Mouse (Mus musculus): ENCODE measurements around the gene Fam83e. TPM values are rescaled to one million over a fixed set of nuclear protein-coding genes. Genes with fewer than 3 reads are reported as not detected.
A peak's percentile ranks its signal among the peaks of the same experiment; 100 is the strongest.

The Fam83e gene
- polyA plus RNA-seq, 1 experiment, result 0.31 TPM

DNA sequence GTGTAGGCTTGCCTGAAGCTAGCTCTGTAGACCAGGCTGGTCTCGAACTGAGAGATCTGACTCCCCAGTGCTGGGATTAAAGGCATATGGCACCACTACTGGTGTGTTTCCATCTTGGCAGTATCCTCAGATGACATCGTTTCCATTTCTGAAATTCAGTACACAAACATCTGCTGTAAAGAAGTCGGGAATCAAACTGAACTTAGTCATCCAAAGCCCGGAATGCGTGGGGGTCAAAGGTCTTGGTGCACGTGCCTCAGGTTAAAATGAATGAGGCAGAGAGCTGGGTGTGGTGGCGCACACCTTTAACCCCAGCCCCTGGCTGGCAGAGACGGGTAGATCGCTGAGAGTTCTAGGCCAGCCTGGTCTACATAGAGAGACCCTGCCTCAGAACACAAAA is 29.1 kb downstream of the Fam83e start:
- H3K27me3 ChIP-seq (ENCODE audit: control insufficient read depth, insufficient read depth, low read length), result no peaks in the 10 kb centered on the region
- H3K4me1 ChIP-seq (ENCODE audit: control insufficient read depth, insufficient read depth, low read length), result no peaks in the 10 kb centered on the region
- no peak for DNase-seq
- no peak overlapping the region for H3K4me3 ChIP-seq (replicated peaks; ENCODE audit: insufficient read depth, low read depth, low read length)
- no peak overlapping the region for H3K27ac ChIP-seq (ENCODE audit: insufficient read depth, low read length)
- WGBS, result 69% methylated on average over 9 of the region's 9 CpGs
- no peak for TF ChIP-seq CTCF (IDR thresholded peaks at IDR 0.05; ENCODE audit: borderline replicate concordance, insufficient read depth, low read depth, low read length)
- no peak for TF ChIP-seq POLR2A (IDR thresholded peaks at IDR 0.05; ENCODE audit: borderline replicate concordance, insufficient read depth, low read length)

DNA sequence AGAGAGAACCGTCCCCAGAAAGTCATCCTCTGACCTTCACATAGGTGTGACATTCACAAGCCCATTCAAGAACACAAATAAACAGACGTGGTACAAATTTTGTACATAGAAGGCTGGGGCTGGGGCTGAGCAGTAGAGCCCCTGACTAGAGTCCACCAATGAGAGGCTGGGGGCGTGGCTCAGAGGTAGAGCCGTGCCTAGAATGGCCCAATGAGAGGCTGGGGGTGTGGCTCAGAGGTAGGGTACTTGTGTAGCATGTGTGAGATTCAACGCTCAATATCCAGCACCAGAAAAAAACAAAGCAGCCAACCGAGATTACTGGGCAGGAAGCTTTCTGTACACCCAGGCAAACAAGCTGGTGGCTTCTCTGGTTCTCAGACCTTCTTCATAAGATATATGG is 34.7 kb downstream of the Fam83e start:
- H3K27ac ChIP-seq (ENCODE audit: insufficient read depth, low read length), result no peak overlapping the region
- WGBS, result 63% methylated on average over 6 of the region's 6 CpGs
- TF ChIP-seq CTCF (IDR thresholded peaks at IDR 0.05; ENCODE audit: borderline replicate concordance, insufficient read depth, low read depth, low read length), result no peak
- TF ChIP-seq POLR2A (IDR thresholded peaks at IDR 0.05; ENCODE audit: borderline replicate concordance, insufficient read depth, low read length), result no peak

GRCm38 (mm10) chr7:45759400-45759799 is 38.4 kb downstream of the Fam83e start:
- peak in 1 of 2 experiments; percentile 17 for DNase-seq
- no peak overlapping the region for H3K4me3 ChIP-seq (replicated peaks; ENCODE audit: insufficient read depth, low read depth, low read length)
- H3K27me3 ChIP-seq (ENCODE audit: control insufficient read depth, insufficient read depth, low read length), result no peaks in the 10 kb centered on the region
- H3K27ac ChIP-seq (ENCODE audit: insufficient read depth, low read length), result no peak overlapping the region
- no peaks in the 10 kb centered on the region for H3K4me1 ChIP-seq (ENCODE audit: control insufficient read depth, insufficient read depth, low read length)
- 3% methylated on average over 26 of the region's 27 CpGs for WGBS
- TF ChIP-seq CTCF (IDR thresholded peaks at IDR 0.05; ENCODE audit: borderline replicate concordance, insufficient read depth, low read depth, low read length), result no peak
- TF ChIP-seq POLR2A (IDR thresholded peaks at IDR 0.05; ENCODE audit: borderline replicate concordance, insufficient read depth, low read length), result no peak

More for the DNA sequence above, 34.7 kb downstream of the Fam83e start:
- H3K27me3 ChIP-seq (ENCODE audit: control insufficient read depth, insufficient read depth, low read length), result no peaks in the 10 kb centered on the region
- no peak overlapping the region for H3K4me3 ChIP-seq (replicated peaks; ENCODE audit: insufficient read depth, low read depth, low read length)
- no peaks in the 10 kb centered on the region for H3K4me1 ChIP-seq (ENCODE audit: control insufficient read depth, insufficient read depth, low read length)
- no peak for DNase-seq

DNA sequence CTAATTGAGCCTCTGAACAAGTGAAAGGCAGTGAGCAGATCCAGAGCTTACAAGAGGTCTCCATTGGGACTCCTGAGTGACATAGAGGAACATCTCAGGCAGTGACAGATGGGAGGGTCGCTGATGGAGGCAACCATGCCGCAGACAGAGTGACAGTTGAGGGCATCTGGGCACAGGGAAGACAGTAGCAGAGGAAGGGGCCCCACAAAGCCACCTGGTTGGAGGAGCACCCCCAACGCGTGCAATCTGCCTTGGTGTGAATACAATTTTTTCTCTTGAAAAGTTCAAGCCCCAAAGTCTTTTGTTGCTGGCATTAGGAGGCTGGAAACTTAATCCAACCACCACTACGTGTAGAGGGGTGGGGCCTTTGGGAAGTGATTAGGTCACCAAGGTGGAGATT is 39.1 kb downstream of the Fam83e start:
- TF ChIP-seq CTCF (IDR thresholded peaks at IDR 0.05; ENCODE audit: borderline replicate concordance, insufficient read depth, low read depth, low read length) (no peak), POLR2A (IDR thresholded peaks at IDR 0.05; ENCODE audit: borderline replicate concordance, insufficient read depth, low read length) (no peak)
- Histone ChIP-seq H3K4me3 (replicated peaks; ENCODE audit: insufficient read depth, low read depth, low read length) (no peak overlapping the region), H3K27me3 (ENCODE audit: control insufficient read depth, insufficient read depth, low read length) (no peaks in the 10 kb centered on the region), H3K27ac (ENCODE audit: insufficient read depth, low read length) (no peak overlapping the region), H3K4me1 (ENCODE audit: control insufficient read depth, insufficient read depth, low read length) (no peaks in the 10 kb centered on the region)
- no peak for DNase-seq
- WGBS, result 55% methylated on average over 5 of the region's 5 CpGs

GRCm38 (mm10) chr7:45765995-45766394 is 45.0 kb downstream of the Fam83e start:
- TF ChIP-seq CTCF (IDR thresholded peaks at IDR 0.05; ENCODE audit: borderline replicate concordance, insufficient read depth, low read depth, low read length), result no peak
- no peak for TF ChIP-seq POLR2A (IDR thresholded peaks at IDR 0.05; ENCODE audit: borderline replicate concordance, insufficient read depth, low read length)
- 63% methylated on average over 8 of the region's 8 CpGs for WGBS

GRCm38 (mm10) chr7:45766764-45767163 is 45.8 kb downstream of the Fam83e start:
- H3K27me3 ChIP-seq (ENCODE audit: control insufficient read depth, insufficient read depth, low read length), result no peaks in the 10 kb centered on the region
- DNase-seq, result no peak
- H3K4me1 ChIP-seq (ENCODE audit: control insufficient read depth, insufficient read depth, low read length), result no peaks in the 10 kb centered on the region
- H3K4me3 ChIP-seq (replicated peaks; ENCODE audit: insufficient read depth, low read depth, low read length), result no peak overlapping the region
- TF ChIP-seq POLR2A (IDR thresholded peaks at IDR 0.05; ENCODE audit: borderline replicate concordance, insufficient read depth, low read length) (no peak), CTCF (IDR thresholded peaks at IDR 0.05; ENCODE audit: borderline replicate concordance, insufficient read depth, low read depth, low read length) (no peak)
- H3K27ac ChIP-seq (ENCODE audit: insufficient read depth, low read length), result no peak overlapping the region
- 61% methylated on average over 8 of the region's 8 CpGs for WGBS

More at GRCm38 (mm10) chr7:45765995-45766394, 45.0 kb downstream of the Fam83e start:
- H3K27me3 ChIP-seq (ENCODE audit: control insufficient read depth, insufficient read depth, low read length), result no peaks in the 10 kb centered on the region
- DNase-seq, result no peak
- no peaks in the 10 kb centered on the region for H3K4me1 ChIP-seq (ENCODE audit: control insufficient read depth, insufficient read depth, low read length)
- no peak overlapping the region for H3K27ac ChIP-seq (ENCODE audit: insufficient read depth, low read length)
- no peak overlapping the region for H3K4me3 ChIP-seq (replicated peaks; ENCODE audit: insufficient read depth, low read depth, low read length)

DNA sequence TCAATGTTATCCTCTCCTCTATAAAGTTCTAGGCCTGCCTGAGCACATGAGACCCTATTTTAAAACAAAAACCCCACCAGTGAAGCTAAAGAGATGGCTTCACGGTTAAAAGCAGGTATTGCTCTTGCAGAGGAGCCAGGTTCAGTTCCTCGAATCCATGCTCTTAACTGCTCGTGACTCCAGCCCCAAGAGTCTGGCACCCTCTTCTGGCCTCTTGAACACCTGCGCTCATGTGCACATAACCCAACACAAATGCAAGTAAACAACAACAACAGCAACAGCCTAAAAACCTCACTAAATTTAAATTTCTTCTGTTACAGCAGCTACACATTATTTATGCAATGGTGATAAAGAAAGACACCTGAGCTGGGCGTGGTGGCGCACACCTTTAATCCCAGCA is 46.5 kb downstream of the Fam83e start:
- Histone ChIP-seq H3K27ac (ENCODE audit: insufficient read depth, low read length) (no peak overlapping the region), H3K4me3 (replicated peaks; ENCODE audit: insufficient read depth, low read depth, low read length) (no peak overlapping the region), H3K27me3 (ENCODE audit: control insufficient read depth, insufficient read depth, low read length) (no peaks in the 10 kb centered on the region), H3K4me1 (ENCODE audit: control insufficient read depth, insufficient read depth, low read length) (no peaks in the 10 kb centered on the region)
- TF ChIP-seq POLR2A (IDR thresholded peaks at IDR 0.05; ENCODE audit: borderline replicate concordance, insufficient read depth, low read length) (no peak), CTCF (IDR thresholded peaks at IDR 0.05; ENCODE audit: borderline replicate concordance, insufficient read depth, low read depth, low read length) (no peak)
- WGBS, result 90% methylated on average over 6 of the region's 6 CpGs
- no peak for DNase-seq

DNA sequence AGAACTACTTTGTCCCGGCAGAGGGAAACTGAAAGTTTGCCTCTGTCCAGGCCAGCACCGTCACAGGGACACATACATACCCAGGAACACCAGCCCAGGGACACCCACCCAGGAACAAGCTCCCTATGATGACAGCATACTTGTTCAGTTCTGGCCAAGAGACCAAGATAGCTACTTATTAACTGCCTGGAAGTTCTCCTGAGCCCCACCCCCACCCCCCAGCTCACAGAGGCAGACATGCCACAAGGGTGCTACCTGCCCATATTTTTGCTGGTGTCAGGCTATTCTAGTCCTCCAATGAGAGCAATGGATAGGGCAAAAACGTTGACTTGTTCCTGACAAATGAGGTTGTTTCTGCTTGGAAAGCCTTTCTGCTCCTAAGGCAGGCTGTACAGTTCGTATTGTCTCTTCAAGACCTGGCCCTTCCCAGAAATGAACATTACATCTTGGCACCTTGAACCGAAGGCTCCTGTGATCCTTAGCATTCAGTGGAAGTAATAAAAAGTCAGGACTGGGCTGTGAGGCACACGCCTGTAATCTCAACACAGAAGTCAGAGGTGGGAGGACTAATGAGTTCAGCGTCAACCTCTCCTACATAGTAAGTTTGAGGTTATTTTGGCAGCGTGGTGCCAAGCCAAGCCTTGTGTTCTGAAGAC is 49.5 kb downstream of the Fam83e start:
- Histone ChIP-seq H3K4me3 (replicated peaks; ENCODE audit: insufficient read depth, low read depth, low read length) (no peak overlapping the region), H3K27ac (ENCODE audit: insufficient read depth, low read length) (no peak overlapping the region), H3K27me3 (ENCODE audit: control insufficient read depth, insufficient read depth, low read length) (no peaks in the 10 kb centered on the region), H3K4me1 (ENCODE audit: control insufficient read depth, insufficient read depth, low read length) (no peaks in the 10 kb centered on the region)
- WGBS, result 75% methylated on average over 8 of the region's 8 CpGs
- TF ChIP-seq POLR2A (IDR thresholded peaks at IDR 0.05; ENCODE audit: borderline replicate concordance, insufficient read depth, low read length), result no peak
- TF ChIP-seq CTCF (IDR thresholded peaks at IDR 0.05; ENCODE audit: borderline replicate concordance, insufficient read depth, low read depth, low read length), result no peak
- DNase-seq, result no peak
